Mouse (Mus musculus) stomach, embryonic 14.5 days (tissue): ENCODE results near the gene Camsap2. TPM values are rescaled to one million over a fixed set of nuclear protein-coding genes. Genes with fewer than 3 reads are reported as not detected.

Experiments
- ATAC-seq: fragments of 200-750 bp; cut with Nextera tagmentation; 2 replicates; pipeline ENCODE4 v1.8.0; 2017; ENCODE audit warnings: low read depth, moderate TSS enrichment; ENCODE audit not compliant: insufficient number of reproducible peaks, insufficient read depth, low FRiP score
- H3K27ac ChIP-seq: fragments of 300-500 bp; sonication (generic); 2 replicates; pipeline ENCODE4 v1.5.1; 2014; ENCODE audit warnings: mild to moderate bottlenecking, low read length, moderate library complexity, mixed read lengths
- H3K27me3 ChIP-seq: fragments of 300-500 bp; sonication (generic); 2 replicates; pipeline ENCODE4 v1.6.1; 2014; ENCODE audit warnings: low read length, control low read depth, mixed read lengths; ENCODE audit not compliant: control insufficient read depth, insufficient read depth
- H3K36me3 ChIP-seq: fragments of 300-500 bp; sonication (generic); 2 replicates; pipeline ENCODE4 v1.6.1; 2014; ENCODE audit warnings: mild to moderate bottlenecking, control low read depth, low read length, moderate library complexity, mixed read lengths; ENCODE audit not compliant: control insufficient read depth, insufficient read depth
- H3K4me1 ChIP-seq: fragments of 300-500 bp; sonication (generic); 2 replicates; pipeline ENCODE4 v1.6.1; 2014; ENCODE audit warnings: low read length, control low read depth, mixed read lengths; ENCODE audit not compliant: control insufficient read depth, insufficient read depth
- H3K4me2 ChIP-seq: fragments of 300-500 bp; sonication (generic); replicated peaks from 2 replicates; pipeline ENCODE4 v1.6.1; 2014; ENCODE audit warnings: low read depth, low read length, control low read depth
- H3K4me3 ChIP-seq: fragments of 300-500 bp; sonication (generic); 2 replicates; pipeline ENCODE4 v1.5.1; 2014; ENCODE audit warnings: low read depth, low read length, control low read depth
- H3K9ac ChIP-seq: fragments of 300-500 bp; sonication (generic); replicated peaks from 2 replicates; pipeline ENCODE4 v1.6.1; 2014; ENCODE audit warnings: low read depth, mild to moderate bottlenecking, control low read depth, low read length, moderate library complexity, mixed read lengths
- H3K9me3 ChIP-seq: fragments of 300-500 bp; sonication (generic); 2 replicates; pipeline ENCODE4 v1.6.1; 2016; ENCODE audit warnings: low read depth, low read length, control low read depth; ENCODE audit not compliant: control insufficient read depth
- WGBS: fragments of 180-500 bp; shearing (Covaris S2); extraction: QIAGEN DNeasy Blood & Tissue Kit; methylation state at CpG from one replicate; pipeline ENCODE4 v1.1.7; 2014; 5-methylcytosine and 5-hydroxymethylcytosine counted together
- polyA plus RNA-seq: library from polyadenylated mRNA; unstranded; fragments of >200 nt; fragmentation: Nextera tagmentation; extraction: Ambion mirVana; gene quantifications from 2 replicates; pipeline ENCODE4 v1.2.1, GENCODE M21; 2014

Camsap2 gene
- polyA plus RNA-seq, 1 experiment from 2014 or later = 17.4 TPM

DNA sequence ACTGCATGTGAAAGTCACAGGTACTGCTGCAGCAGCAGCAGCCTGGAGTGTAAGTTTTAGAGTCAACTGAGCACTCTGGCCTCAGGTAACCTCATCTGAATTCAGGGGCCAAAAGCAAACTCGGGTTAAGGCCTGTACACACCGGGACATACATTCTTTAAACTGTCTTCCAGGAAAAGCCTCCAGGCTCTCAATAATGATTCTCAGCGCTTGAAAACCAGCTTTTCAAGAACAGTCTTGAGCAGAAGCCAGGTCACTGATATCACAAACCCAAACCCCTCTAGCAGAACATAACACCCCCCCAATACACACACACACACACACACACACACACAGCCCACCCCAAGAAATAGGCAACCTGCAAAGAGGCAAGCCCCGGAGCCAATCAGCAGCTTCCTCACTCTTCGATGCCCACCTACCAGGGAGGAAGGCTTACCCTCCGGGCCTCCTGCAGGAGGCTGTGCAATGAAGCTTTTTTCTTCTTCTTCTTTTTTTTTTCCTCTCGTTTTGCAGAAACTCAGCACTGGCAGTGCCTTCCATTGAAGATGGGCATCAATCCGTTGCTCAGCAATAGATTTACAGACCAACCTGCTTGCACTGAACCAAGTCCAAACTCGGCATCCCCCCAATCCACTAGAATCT is 113.5 kb downstream of the Camsap2 start:
- H3K4me1 ChIP-seq = peaks cover 39% of the 10 kb centered on the region
- peak overlapping the region; percentile 56 for H3K4me2 ChIP-seq
- H3K36me3 ChIP-seq = no peaks in the 10 kb centered on the region; the same call in 1 of the 2 replicates
- peak overlapping the region; percentile 58; the same call in 1 of the 2 replicates for H3K9ac ChIP-seq
- 3% methylated on average over 9 of the region's 9 CpGs for WGBS
- peak overlapping the region; percentile 77 for H3K27ac ChIP-seq
- no peaks in the 10 kb centered on the region for H3K9me3 ChIP-seq
- peak overlapping the region; percentile 61 for H3K4me3 ChIP-seq
- no peak for ATAC-seq
- no peaks in the 10 kb centered on the region for H3K27me3 ChIP-seq

DNA sequence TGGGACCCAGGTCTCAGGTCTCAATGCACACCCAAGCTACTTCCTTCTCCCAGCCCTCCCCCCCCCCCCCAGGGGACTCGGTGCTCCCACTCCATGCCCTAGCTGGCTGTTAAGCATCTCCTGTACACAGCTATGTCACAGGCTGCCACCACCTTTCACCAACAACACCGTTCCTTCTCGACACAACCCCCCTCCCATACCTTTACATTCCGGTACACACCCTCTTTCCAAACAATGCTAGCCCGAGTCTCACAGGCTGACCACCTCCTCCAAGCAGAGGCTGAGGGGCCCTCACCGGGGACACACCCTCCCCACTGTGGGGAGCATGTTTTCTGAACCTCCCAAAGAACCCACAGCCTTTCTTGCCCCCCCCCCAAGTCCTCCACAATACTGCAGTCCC is 114.3 kb downstream of the Camsap2 start:
- Histone ChIP-seq H3K4me2 (peak overlapping the region; percentile 56), H3K4me1 (peaks cover 41% of the 10 kb centered on the region), H3K9me3 (no peaks in the 10 kb centered on the region), H3K4me3 (peak overlapping the region; percentile 61), H3K27me3 (no peaks in the 10 kb centered on the region), H3K27ac (peak overlapping the region; percentile 77), H3K36me3 (no peaks in the 10 kb centered on the region; the same call in 1 of the 2 replicates), H3K9ac (0 out of 2 replicates have a peak overlapping the region, but pooled peaks have one; percentile 58)
- 3% methylated on average over 6 of the region's 6 CpGs for WGBS
- ATAC-seq = peak; percentile 83

DNA sequence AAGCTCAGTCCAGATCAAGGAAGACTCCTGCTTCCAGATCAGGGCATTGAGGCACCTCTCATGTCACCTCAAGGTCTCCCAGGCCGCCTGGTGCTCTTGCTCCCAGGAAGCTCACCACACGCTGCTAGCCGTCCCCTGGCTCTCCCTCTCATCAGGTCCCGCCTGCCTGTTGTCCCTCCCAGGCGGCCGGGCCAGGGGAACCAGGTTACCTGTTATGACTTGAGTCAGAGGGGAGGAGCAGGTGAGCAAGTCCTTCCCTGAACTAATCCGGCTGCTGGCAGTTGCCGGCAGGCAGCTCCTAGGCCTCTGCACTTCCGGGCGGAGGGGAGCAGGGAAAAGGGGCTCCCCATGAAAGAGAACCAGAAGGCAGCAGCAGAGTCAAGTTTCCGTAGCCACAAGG is 115.7 kb downstream of the Camsap2 start:
- ATAC-seq = peak; percentile 16; the same call in 1 of the 2 replicates
- peaks cover 5% of the 10 kb centered on the region; the same call in 1 of the 2 replicates for H3K36me3 ChIP-seq
- 25% methylated on average over 11 of the region's 11 CpGs for WGBS
- H3K4me2 ChIP-seq = peak overlapping the region; percentile 56
- peaks cover 41% of the 10 kb centered on the region for H3K4me1 ChIP-seq
- H3K4me3 ChIP-seq = peak overlapping the region; percentile 61
- H3K27ac ChIP-seq = peak overlapping the region; percentile 77; the same call in 1 of the 2 replicates
- no peaks in the 10 kb centered on the region for H3K27me3 ChIP-seq
- 0 out of 2 replicates have a peak overlapping the region, but pooled peaks have one; percentile 10 for H3K9ac ChIP-seq
- H3K9me3 ChIP-seq = no peaks in the 10 kb centered on the region

DNA sequence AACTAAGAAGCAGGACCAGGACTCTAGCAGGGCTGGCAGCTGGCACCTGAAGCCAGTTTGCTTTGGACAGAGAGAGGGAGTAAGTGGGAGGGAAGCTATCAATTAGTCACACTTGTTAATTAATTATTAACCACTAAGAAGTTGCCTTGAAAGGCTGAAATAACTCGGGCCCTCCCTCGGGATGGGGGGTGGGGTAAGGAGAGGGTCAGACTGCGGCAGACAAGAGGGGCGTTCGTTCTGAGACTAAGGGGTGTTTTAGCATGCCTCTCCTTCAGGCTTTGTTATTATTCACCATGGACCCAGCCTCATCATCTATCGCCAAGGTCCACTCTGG is 116.9 kb downstream of the Camsap2 start:
- H3K27ac ChIP-seq = peak overlapping the region; percentile 77
- peak overlapping the region; percentile 56 for H3K4me2 ChIP-seq
- H3K4me3 ChIP-seq = peak overlapping the region; percentile 61
- ATAC-seq = no peak
- H3K9ac ChIP-seq = no peak overlapping the region
- no peaks in the 10 kb centered on the region for H3K9me3 ChIP-seq
- WGBS = 31% methylated on average over 6 of the region's 6 CpGs
- peaks cover 9% of the 10 kb centered on the region for H3K36me3 ChIP-seq
- H3K27me3 ChIP-seq = no peaks in the 10 kb centered on the region
- peaks cover 46% of the 10 kb centered on the region for H3K4me1 ChIP-seq

DNA sequence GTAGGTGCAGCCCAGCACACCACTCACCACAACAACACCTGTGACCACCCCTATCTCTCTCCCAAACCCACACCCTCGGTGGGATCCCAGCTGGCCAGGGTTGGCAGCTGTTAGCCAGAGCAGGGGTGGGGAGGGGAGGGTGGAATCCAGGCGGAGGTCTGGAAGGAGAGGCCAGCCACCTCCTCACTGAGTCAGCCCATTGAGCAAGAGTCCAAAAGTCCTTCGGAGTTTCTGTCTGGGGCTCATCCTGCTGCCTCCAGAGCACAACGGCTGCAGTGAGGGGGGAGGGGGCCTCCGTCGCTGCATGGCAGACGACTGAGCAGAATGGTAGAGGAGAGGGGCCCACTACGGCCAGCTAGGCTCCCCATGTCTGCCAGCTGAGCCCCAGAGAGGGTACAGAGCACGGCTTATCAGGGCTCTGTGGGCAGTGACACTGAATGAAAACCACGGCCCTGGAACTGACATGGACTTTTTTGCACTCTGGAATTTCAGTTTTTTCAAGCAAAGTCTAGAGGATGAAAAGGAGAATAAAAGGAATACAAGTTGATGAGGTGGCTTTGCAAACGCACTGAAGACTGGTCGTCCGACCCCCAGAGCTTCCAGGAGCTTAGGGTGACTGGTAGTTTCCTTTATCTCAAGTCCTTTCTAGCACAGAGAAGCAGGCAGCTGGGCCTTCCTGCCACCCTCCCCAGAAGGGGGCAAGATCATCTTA is 117.4 kb downstream of the Camsap2 start:
- Histone ChIP-seq H3K9ac (no peak overlapping the region), H3K36me3 (peaks cover 9% of the 10 kb centered on the region), H3K4me1 (peaks cover 46% of the 10 kb centered on the region), H3K4me3 (peak overlapping the region; percentile 61), H3K27me3 (no peaks in the 10 kb centered on the region), H3K4me2 (peak overlapping the region; percentile 56), H3K9me3 (no peaks in the 10 kb centered on the region), H3K27ac (peak overlapping the region; percentile 77)
- ATAC-seq = peak; percentile 15
- WGBS = 14% methylated on average over 13 of the region's 13 CpGs

DNA sequence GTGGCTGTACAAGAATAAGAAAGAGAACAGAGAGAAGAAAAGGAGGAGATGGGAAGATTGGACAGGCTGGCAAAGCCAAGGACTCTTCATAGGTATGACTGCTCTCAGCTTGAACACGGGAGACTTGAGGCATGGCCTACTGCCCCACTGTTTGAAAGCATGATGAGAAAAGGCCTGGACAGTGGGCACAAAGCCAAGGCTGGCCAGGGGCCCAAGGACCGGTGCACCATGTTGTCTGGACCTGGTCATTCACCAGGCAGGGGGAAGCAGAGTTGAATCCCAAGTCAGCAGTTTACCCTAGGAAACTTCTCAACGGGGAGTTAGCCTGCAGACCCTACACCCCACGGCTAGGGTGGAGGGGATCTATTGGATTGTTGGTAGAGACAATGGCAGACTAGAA is 118.0 kb downstream of the Camsap2 start:
- H3K4me3 ChIP-seq = no peak overlapping the region

DNA sequence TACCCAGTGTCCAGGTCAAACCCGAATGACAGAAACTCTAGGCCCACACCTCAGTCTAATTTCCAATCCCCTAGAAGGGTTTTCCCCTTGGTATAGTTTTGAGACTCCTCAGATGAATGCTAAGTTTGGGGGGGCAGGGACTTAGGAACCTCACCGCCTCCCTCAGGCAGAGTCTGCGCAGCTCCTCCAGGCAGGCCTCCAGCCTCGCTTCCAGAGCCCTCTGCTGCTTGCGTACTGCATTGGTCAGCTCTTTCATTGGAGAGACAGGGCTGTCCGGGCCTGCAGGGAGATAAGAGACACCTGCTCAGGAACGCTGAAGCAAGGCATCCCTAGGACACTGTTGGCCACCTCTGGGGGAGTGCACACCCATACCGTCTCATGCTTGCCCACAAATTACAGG is 119.3 kb downstream of the Camsap2 start:
- no peak overlapping the region for H3K27ac ChIP-seq
- H3K9ac ChIP-seq = no peak overlapping the region
- H3K9me3 ChIP-seq = no peaks in the 10 kb centered on the region
- no peaks in the 10 kb centered on the region for H3K27me3 ChIP-seq
- no peak overlapping the region for H3K4me3 ChIP-seq
- peaks cover 9% of the 10 kb centered on the region for H3K36me3 ChIP-seq
- H3K4me1 ChIP-seq = peaks cover 38% of the 10 kb centered on the region
- no peak for ATAC-seq
- 80% methylated on average over 8 of the region's 8 CpGs for WGBS
- no peak overlapping the region for H3K4me2 ChIP-seq

More for the DNA sequence above, 118.0 kb downstream of the Camsap2 start:
- Histone ChIP-seq H3K4me1 (peaks cover 46% of the 10 kb centered on the region), H3K36me3 (peaks cover 9% of the 10 kb centered on the region), H3K27me3 (no peaks in the 10 kb centered on the region), H3K27ac (no peak overlapping the region; the same call in 1 of the 2 replicates), H3K9ac (no peak overlapping the region), H3K9me3 (no peaks in the 10 kb centered on the region), H3K4me2 (peak overlapping the region; percentile 56)
- no peak for ATAC-seq
- WGBS = 56% methylated on average over 4 of the region's 4 CpGs

DNA sequence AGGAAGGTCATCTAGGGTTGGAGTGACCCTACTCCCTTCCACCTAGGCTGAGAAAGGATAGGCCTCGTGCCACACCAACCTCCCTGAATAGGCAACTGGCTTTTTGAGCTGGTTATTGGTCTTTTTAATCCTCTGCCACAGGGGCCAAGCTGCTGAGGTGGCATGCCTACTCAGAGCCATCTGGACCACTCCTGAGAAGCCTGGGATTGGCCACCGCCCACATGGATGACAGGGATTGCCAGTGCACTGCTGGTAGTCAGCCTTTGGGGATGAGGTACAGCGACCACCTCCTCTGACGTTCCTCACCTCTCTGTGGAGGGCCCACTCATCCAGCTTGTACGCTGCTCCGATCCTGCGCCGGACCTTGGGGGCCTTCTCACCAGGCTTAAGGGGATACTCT is 120.1 kb downstream of the Camsap2 start:
- no peak overlapping the region for H3K4me2 ChIP-seq
- no peak overlapping the region for H3K27ac ChIP-seq
- H3K9me3 ChIP-seq = no peaks in the 10 kb centered on the region
- no peak overlapping the region for H3K4me3 ChIP-seq
- 93% methylated on average over 8 of the region's 8 CpGs for WGBS
- peaks cover 9% of the 10 kb centered on the region for H3K36me3 ChIP-seq
- ATAC-seq = no peak
- no peaks in the 10 kb centered on the region for H3K27me3 ChIP-seq
- no peak overlapping the region for H3K9ac ChIP-seq
- H3K4me1 ChIP-seq = peaks cover 34% of the 10 kb centered on the region
